Mouse (Mus musculus) erythroblast, embryonic 14.5 days (primary cell): ENCODE results near the gene Fndc11. TPM values are rescaled to one million over a fixed set of nuclear protein-coding genes. Genes with fewer than 3 reads are reported as not detected.

Experiments
- H3K27me3 ChIP-seq: 2 replicates; pipeline ENCODE4 v1.6.1; 2012; ENCODE audit warnings: inconsistent platforms; ENCODE audit not compliant: control insufficient read depth
- H3K36me3 ChIP-seq: 2 replicates; pipeline ENCODE4 v1.6.1; 2012; ENCODE audit warnings: mild to moderate bottlenecking, inconsistent platforms; ENCODE audit not compliant: control insufficient read depth
- H3K4me1 ChIP-seq: 2 replicates; pipeline ENCODE4 v1.6.1; 2012; ENCODE audit warnings: inconsistent platforms; ENCODE audit not compliant: control insufficient read depth
- H3K4me3 ChIP-seq: replicated peaks from 2 replicates; pipeline ENCODE3; 2012; ENCODE audit warnings: moderate library complexity, mild to moderate bottlenecking, inconsistent platforms
- H3K9me3 ChIP-seq: 2 replicates; pipeline ENCODE4 v1.6.1; 2012; ENCODE audit warnings: low read length, inconsistent platforms, mixed read lengths; ENCODE audit not compliant: control insufficient read depth
- GATA1 ChIP-seq: IDR thresholded peaks from 2 replicates; pipeline ENCODE4 v1.6.1; 2012; ENCODE audit warnings: low read length, inconsistent platforms, mixed read lengths
- TAL1 ChIP-seq: IDR thresholded peaks from 3 replicates; pipeline ENCODE4 v1.6.1; 2012; ENCODE audit warnings: low read length, inconsistent platforms, mixed read lengths
- polyA plus RNA-seq: library from polyadenylated mRNA; stranded (reverse); fragments of >175 nt; gene quantifications from 2 replicates; pipeline ENCODE4 v1.2.3, GENCODE M21; 2012

Gene Fndc11
- polyA plus RNA-seq, 1 experiment, result 0.14 TPM

GRCm38 (mm10) chr2:181191936-181192335 lies 27.9 kb upstream of the Fndc11 start:
- Histone ChIP-seq H3K4me1 (peaks cover 38% of the 10 kb centered on the region), H3K9me3 (no peaks in the 10 kb centered on the region), H3K4me3 (no peak overlapping the region), H3K36me3 (peaks cover 14% of the 10 kb centered on the region), H3K27me3 (peaks cover 47% of the 10 kb centered on the region)
- TF ChIP-seq GATA1 (no peak), TAL1 (no peak)

- H3K27me3 ChIP-seq, result peaks cover 51% of the 10 kb centered on the region
- TF ChIP-seq GATA1 (no peak), TAL1 (no peak)
- no peak overlapping the region for H3K4me3 ChIP-seq
- H3K36me3 ChIP-seq, result peaks cover 14% of the 10 kb centered on the region
- H3K9me3 ChIP-seq, result no peaks in the 10 kb centered on the region
- H3K4me1 ChIP-seq, result peaks cover 31% of the 10 kb centered on the region
These were observed 26.8 kb upstream of the Fndc11 start for GRCm38 (mm10) chr2:181193044-181193443.

GRCm38 (mm10) chr2:181196628-181197300 lies 23.0 kb upstream of the Fndc11 start:
- H3K9me3 ChIP-seq, result no peaks in the 10 kb centered on the region
- TF ChIP-seq GATA1 (no peak), TAL1 (no peak)
- H3K4me3 ChIP-seq, result no peak overlapping the region
- H3K36me3 ChIP-seq, result no peaks in the 10 kb centered on the region
- peaks cover 81% of the 10 kb centered on the region for H3K27me3 ChIP-seq
- H3K4me1 ChIP-seq, result peaks cover 31% of the 10 kb centered on the region

DNA sequence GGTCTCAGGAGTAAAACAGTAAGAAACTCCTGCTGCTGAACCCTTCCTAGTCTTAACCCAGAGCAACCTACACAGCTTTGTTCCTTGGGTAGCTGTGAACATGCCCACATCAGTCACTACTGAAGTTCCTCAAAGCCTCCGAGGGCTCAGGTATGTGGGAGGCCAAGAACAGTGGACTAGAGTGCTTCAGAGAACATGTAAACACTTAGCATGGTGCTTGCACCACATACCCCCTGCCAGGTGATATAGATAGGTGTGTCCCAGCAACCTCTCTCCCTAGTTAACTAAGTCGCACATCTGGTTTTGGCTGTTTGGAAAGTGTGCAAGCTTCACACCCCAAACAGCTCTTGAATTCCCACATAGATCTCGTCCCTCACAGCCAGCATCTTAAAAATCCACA lies 18.2 kb upstream of the Fndc11 start:
- H3K4me3 ChIP-seq, result no peak overlapping the region
- peaks cover 66% of the 10 kb centered on the region for H3K4me1 ChIP-seq
- peaks cover 52% of the 10 kb centered on the region for H3K27me3 ChIP-seq
- H3K36me3 ChIP-seq, result no peaks in the 10 kb centered on the region; the same call in 1 of the 2 replicates
- no peak for TF ChIP-seq GATA1
- TF ChIP-seq TAL1, result no peak
- H3K9me3 ChIP-seq, result no peaks in the 10 kb centered on the region

- no peaks in the 10 kb centered on the region for H3K9me3 ChIP-seq
- H3K4me3 ChIP-seq, result no peak within 1 kb of the TSS
- H3K27me3 ChIP-seq, result peaks cover 47% of the 10 kb centered on the region
- peaks cover 5% of the 10 kb centered on the region for H3K36me3 ChIP-seq
- TF ChIP-seq GATA1 (no peak), TAL1 (no peak)
- H3K4me1 ChIP-seq, result peaks cover 68% of the 10 kb centered on the region
These were observed 17.4 kb upstream of the Fndc11 start, which contains the start of gene Ptk6 for GRCm38 (mm10) chr2:181202422-181202821. TSS of gene Ptk6 (minus strand) at chr2:181202789.

DNA sequence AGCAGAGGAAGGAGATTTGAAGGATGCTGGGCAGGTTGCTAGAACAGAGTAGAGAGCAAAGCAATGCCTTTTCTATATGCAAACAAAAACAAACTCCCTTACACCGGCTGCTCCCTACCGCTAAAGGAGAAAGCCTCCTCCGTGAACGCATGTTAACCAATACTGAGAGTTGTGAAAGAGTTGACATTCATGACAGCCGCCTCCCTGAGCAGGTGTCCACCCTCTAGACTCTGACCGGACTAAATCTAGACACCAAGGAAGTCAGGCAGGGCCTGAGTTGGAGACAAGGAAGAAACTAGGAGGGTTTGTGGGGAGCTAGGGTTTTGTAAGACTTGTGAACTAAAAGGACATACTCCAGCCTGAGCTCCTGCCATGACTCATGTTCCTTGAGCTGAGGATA lies 16.9 kb upstream of the Fndc11 start:
- peaks cover 5% of the 10 kb centered on the region for H3K36me3 ChIP-seq
- TF ChIP-seq GATA1, result no peak
- no peak for TF ChIP-seq TAL1
- H3K4me1 ChIP-seq, result peaks cover 73% of the 10 kb centered on the region
- H3K4me3 ChIP-seq, result no peak overlapping the region
- H3K9me3 ChIP-seq, result no peaks in the 10 kb centered on the region
- peaks cover 47% of the 10 kb centered on the region for H3K27me3 ChIP-seq

DNA sequence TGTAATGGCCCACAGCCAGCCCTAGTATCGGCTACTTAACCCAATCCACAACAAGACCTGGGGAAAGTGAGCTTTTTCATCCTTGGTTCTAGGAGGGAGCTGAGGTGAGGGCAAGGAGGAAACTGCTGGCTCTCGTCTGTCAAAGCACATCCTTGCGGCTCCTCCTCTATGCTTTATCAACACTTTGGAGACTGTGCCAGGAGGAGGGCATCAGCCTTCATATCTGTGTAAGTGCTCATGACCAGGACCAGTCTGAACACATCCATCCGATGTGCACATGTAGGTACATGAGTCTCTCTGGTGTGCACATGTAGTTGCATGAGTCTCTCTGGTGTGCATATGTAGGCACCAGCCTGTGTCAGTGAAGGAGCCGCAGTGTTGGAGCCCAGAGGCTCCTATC lies 14.1 kb upstream of the Fndc11 start:
- H3K27me3 ChIP-seq, result peaks cover 41% of the 10 kb centered on the region
- peaks cover 5% of the 10 kb centered on the region for H3K36me3 ChIP-seq
- TF ChIP-seq TAL1, result no peak
- TF ChIP-seq GATA1, result no peak
- peaks cover 69% of the 10 kb centered on the region for H3K4me1 ChIP-seq
- H3K9me3 ChIP-seq, result no peaks in the 10 kb centered on the region
- H3K4me3 ChIP-seq, result peak overlapping the region; percentile 56

- Histone ChIP-seq H3K27me3 (peaks cover 41% of the 10 kb centered on the region), H3K9me3 (no peaks in the 10 kb centered on the region), H3K36me3 (peaks cover 5% of the 10 kb centered on the region), H3K4me1 (peaks cover 64% of the 10 kb centered on the region), H3K4me3 (peak overlapping the region; percentile 56)
- TF ChIP-seq TAL1, result peak; percentile 45; the same call in 1 of the 3 replicates
- TF ChIP-seq GATA1, result peak; percentile 66
These were observed 13.7 kb upstream of the Fndc11 start for GRCm38 (mm10) chr2:181206118-181206517.

DNA sequence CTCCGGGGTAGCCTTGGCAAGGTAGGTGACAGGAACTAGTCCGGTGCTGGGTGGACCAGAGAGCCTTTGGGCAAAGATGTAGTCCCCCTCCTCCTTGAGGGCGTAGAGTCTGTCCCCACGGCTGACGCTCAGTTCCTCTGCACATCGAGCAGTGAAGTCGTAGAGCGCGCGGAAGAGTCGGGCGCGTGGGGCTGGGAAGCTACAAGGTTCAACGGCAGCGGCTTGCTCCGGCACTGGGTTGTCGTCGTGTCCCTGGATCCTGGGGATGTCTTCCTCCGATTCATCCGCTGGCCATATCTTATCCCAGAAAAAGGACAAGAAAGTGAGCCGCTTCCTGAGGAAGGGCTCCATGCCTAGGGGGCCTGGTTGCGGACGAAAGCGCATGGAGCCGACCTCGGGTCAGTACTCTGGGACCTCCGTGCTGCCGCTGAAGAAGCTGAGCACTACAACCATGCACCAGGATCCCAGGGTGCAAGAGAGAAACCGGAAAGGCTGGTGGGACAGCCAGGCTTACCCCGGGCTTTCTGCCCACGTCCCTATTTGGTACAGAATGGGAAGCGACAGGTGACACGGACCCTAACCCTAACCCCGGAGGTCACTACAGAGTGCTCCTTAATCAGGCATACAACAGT lies 7.3 kb upstream of the Fndc11 start:
- TF ChIP-seq TAL1, result no peak
- no peak for TF ChIP-seq GATA1
- H3K27me3 ChIP-seq, result peaks cover 65% of the 10 kb centered on the region
- H3K36me3 ChIP-seq, result no peaks in the 10 kb centered on the region
- peaks cover 7% of the 10 kb centered on the region; the same call in 1 of the 2 replicates for H3K9me3 ChIP-seq
- H3K4me1 ChIP-seq, result peaks cover 39% of the 10 kb centered on the region
- H3K4me3 ChIP-seq, result peak overlapping the region; percentile 50
